Mouse (Mus musculus): Measurements from ENCODE around the gene Usp6nl. TPM values are rescaled to one million over a fixed set of nuclear protein-coding genes. Genes with fewer than 3 reads are reported as not detected.

Usp6nl gene
- total RNA-seq, 2 experiments from 2014 or later = 2.5 to 4.7 TPM

Other genes with a start within 250 kb of the Usp6nl start
- gene Proser2, start 192.5 kb upstream of the Usp6nl start, total RNA-seq (2021) = 1 to 10 TPM in 1 of 2 experiments, under 1 TPM in 1; 0.93 to 1.7 TPM
- gene Echdc3, start 109.6 kb upstream of the Usp6nl start, total RNA-seq (2021) = 1 to 10 TPM; 5.2 to 5.8 TPM